In the genomic region with DNA sequence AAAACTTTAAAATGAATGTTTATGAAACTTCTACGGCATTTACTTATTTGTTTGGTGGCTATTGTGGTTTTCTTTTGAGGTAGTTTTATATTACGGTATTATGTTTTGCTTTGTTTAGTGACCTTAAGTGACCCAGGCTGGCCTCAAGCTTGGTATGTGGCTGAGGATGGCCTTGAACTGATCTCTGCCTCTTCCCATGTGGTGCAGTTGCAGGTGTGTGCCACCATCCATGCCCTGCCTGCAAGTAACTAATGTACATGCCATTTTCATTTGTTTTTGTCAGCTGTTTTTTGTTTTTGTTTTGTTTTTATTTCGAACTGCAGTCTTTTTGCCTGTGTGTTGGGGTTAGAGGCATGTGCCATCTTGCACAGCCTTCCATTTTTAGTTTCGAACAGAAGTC, we compare ENCODE assay signal across 35 mouse cellular contexts.
"Had no signal": no experiment of that assay in that cellular context is flagged by ENCODE, and none has a peak within 500 bp of the region (broad histone marks: within the 10 kb centered on the region; RNA-seq: fewer than 3 reads in every experiment).

No protein-coding gene starts in this region.

- H3K27me3 ChIP-seq: heart, embryonic 12.5 days; heart, embryonic 13.5 days; heart, embryonic 15.5 days; hindbrain, embryonic 12.5 days; hindbrain, embryonic 13.5 days; hindbrain, embryonic 15.5 days; intestine, embryonic 15.5 days; kidney, embryonic 15.5 days had no signal

- H3K4me3 ChIP-seq: heart, embryonic 10.5 days; heart, embryonic 12.5 days; heart, embryonic 13.5 days; heart, embryonic 15.5 days; hindbrain, embryonic 10.5 days; hindbrain, embryonic 12.5 days; hindbrain, embryonic 13.5 days; hindbrain, embryonic 15.5 days; intestine, embryonic 15.5 days; kidney, embryonic 15.5 days; layer of hippocampus, adult 2 months had no signal

- H3K27ac ChIP-seq: heart, embryonic 10.5 days; heart, embryonic 13.5 days; heart, embryonic 15.5 days; hindbrain, embryonic 10.5 days; hindbrain, embryonic 12.5 days; hindbrain, embryonic 13.5 days; hindbrain, embryonic 14.5 days; hindbrain, embryonic 15.5 days; hindbrain, postnatal 0 days; intestine, embryonic 15.5 days; kidney, embryonic 15.5 days; kidney, postnatal 0 days; layer of hippocampus, adult 2 months had no signal

- H3K4me2 ChIP-seq: heart, embryonic 11.5 days; heart, embryonic 12.5 days; heart, embryonic 13.5 days; heart, embryonic 15.5 days; hindbrain, embryonic 12.5 days; hindbrain, embryonic 13.5 days; hindbrain, embryonic 14.5 days; hindbrain, embryonic 15.5 days; intestine, embryonic 15.5 days; kidney, embryonic 15.5 days had no signal

- H3K9me3 ChIP-seq: heart, embryonic 10.5 days; heart, embryonic 12.5 days; heart, embryonic 15.5 days; hindbrain, embryonic 13.5 days; hindbrain, embryonic 15.5 days; intestine, embryonic 15.5 days had no signal

- ATAC-seq: hindbrain, embryonic 16.5 days; hindbrain, postnatal 0 days; inflammation-experienced regulatory T-cells, adult 6 months; intestine, embryonic 15.5 days; intestine, embryonic 16.5 days; intestine, postnatal 0 days had no signal

- H3K9ac ChIP-seq: heart, embryonic 12.5 days; heart, embryonic 13.5 days; heart, embryonic 15.5 days; hindbrain, embryonic 12.5 days; hindbrain, embryonic 13.5 days; hindbrain, embryonic 14.5 days; hindbrain, embryonic 15.5 days; intestine, embryonic 15.5 days; kidney, embryonic 15.5 days had no signal

- DNase-seq: heart, postnatal 10 days; heart, postnatal 14 days; heart, postnatal 36 days; heart, postnatal 4 days; kidney, adult 11 months; kidney, adult 18-20 months; kidney, adult 2 months; kidney, adult 8-10 months; kidney, adult 9 months; kidney, postnatal 10 days; kidney, postnatal 14 days; kidney, postnatal 25 days; kidney, postnatal 36 days; kidney, postnatal 4 days; layer of hippocampus, adult 9-11 months; layer of hippocampus, postnatal 36 days had no signal
